Mouse (Mus musculus) liver, adult 2 months (tissue): ENCODE results near the gene Fam13a.

ENCODE experiments used
- CTCF ChIP-seq: fragments of 200-500 bp; IDR thresholded peaks from 2 replicates; pipeline ENCODE4 v1.5.1; 2011; ENCODE audit warnings: low read depth, low read length, control low read depth
- POLR2A ChIP-seq: fragments of 200-500 bp; IDR thresholded peaks from 2 replicates; pipeline ENCODE4 v1.6.1; 2011; ENCODE audit warnings: low read length, control low read depth; ENCODE audit not compliant: insufficient read depth; ENCODE audit errors: extremely low read depth

- no peak for TF ChIP-seq POLR2A
- no peak for TF ChIP-seq CTCF
Measured at GRCm38 (mm10) chr6:59023455-59024163, 740 bp downstream of the Fam13a start.
